Mouse (Mus musculus): Measurements from ENCODE around the gene Mknk2.

- no peak for TF ChIP-seq CEBPB (IDR thresholded peaks at IDR 0.05; ENCODE audit: insufficient read depth, poor library complexity, severe bottlenecking)
- TF ChIP-seq POLR2AphosphoS2 (IDR thresholded peaks at IDR 0.05; ENCODE audit: insufficient read length, low read depth): no peak
- TF ChIP-seq TCF12 (IDR thresholded peaks at IDR 0.05; ENCODE audit: insufficient read depth, poor library complexity, severe bottlenecking): no peak
- TF ChIP-seq POLR2A (IDR thresholded peaks at IDR 0.05; ENCODE audit: insufficient read length, low read depth): no peak
- TF ChIP-seq MYOD1 (IDR thresholded peaks at IDR 0.05; ENCODE audit: control insufficient read depth in 1 of 3, insufficient read length in 2 of 3, low read depth in 2 of 3): no peak
- no peak for TF ChIP-seq E2F4 (IDR thresholded peaks at IDR 0.05; ENCODE audit: insufficient read depth)
- no peak for TF ChIP-seq TCF3 (IDR thresholded peaks at IDR 0.05; ENCODE audit: insufficient read length, low read depth)
- TF ChIP-seq USF1 (IDR thresholded peaks at IDR 0.05; ENCODE audit: low read depth): no peak
- no peak for TF ChIP-seq REST (IDR thresholded peaks at IDR 0.05; ENCODE audit: insufficient read depth, insufficient read length)
These were observed 25.7 kb upstream of the Mknk2 start for GRCm38 (mm10) chr10:80703643-80704042.
